Mouse (Mus musculus): ENCODE data around the gene Olfr479. TPM values are rescaled to one million over a fixed set of nuclear protein-coding genes. Genes with fewer than 3 reads are reported as not detected.
"Not testable (repeated sequence)": the region's sequence is repeated elsewhere in the genome, so short reads cannot be mapped to it uniquely, and the experiment has no call there.

The Olfr479 gene
- polyA plus RNA-seq (2012; rRNA removed): not detected in 2 replicates

DNA sequence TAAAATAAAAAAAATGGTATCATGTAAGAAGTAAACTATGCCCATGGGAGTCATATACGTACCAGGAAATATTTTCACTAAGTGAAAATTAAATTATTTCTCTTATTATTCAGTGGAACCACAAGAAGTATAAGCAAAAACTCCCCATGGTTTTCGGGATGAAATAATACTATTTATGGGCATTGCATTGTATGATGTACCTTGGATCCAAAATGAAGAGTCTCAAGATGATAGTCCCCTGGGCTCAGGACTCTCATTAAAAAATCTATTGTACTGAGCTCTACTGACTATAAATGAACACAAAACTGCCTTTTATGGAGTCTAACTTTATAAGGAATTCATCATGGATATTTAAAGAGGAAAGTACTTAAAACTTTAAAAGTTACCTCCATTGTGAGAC, at the start of gene Olfr479:
Olfr479 (plus strand) TSS at position 301 of the 400 bp plus-strand sequence.
- H3K27me3 ChIP-seq (ENCODE audit: control insufficient read depth, insufficient read depth, low read length): no peaks in the 10 kb centered on the region
- no peak within 1 kb of the TSS for H3K27ac ChIP-seq (ENCODE audit: control insufficient read depth, insufficient read depth, low read depth, low read length)
- H3K4me1 ChIP-seq (ENCODE audit: control insufficient read depth, insufficient read depth, low read length): no peaks in the 10 kb centered on the region
- H3K4me3 ChIP-seq (ENCODE audit: control insufficient read depth, low read depth, low read length): no peak within 1 kb of the TSS
- no peaks in the 10 kb centered on the region for H3K36me3 ChIP-seq (ENCODE audit: control insufficient read depth, insufficient read depth, low read length)
- no peak for TF ChIP-seq POLR2A (IDR thresholded peaks at IDR 0.05; ENCODE audit: control insufficient read depth, low read depth, low read length)
- no peak for TF ChIP-seq CTCF (IDR thresholded peaks at IDR 0.05; ENCODE audit: control insufficient read depth, insufficient read depth, insufficient replicate concordance, low read depth, low read length)

DNA sequence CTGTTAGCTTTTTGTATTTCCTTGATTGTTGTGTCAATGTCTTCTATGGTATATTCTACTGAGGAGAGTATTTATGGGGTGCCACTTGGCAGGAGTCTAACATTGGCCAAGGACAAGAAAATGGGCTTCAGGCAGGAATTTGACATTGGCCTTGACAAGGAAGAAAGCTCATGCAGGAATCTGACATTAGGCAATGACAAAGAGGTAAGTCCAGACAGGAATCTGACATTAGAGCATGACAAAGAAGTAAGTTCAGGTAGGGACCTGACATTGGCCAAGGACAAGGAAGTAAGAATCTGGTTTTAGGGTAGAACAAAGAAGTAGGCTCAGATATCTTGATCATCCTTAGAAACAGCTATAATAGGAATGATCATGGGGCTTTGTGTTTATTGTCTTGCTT, 36.2 kb upstream of the Olfr479 start:
- H3K27me3 ChIP-seq (ENCODE audit: control insufficient read depth, insufficient read depth, low read length); H3K4me1 ChIP-seq (ENCODE audit: control insufficient read depth, insufficient read depth, low read length); H3K4me3 ChIP-seq (ENCODE audit: control insufficient read depth, low read depth, low read length); H3K36me3 ChIP-seq (ENCODE audit: control insufficient read depth, insufficient read depth, low read length); H3K27ac ChIP-seq (ENCODE audit: control insufficient read depth, insufficient read depth, low read depth, low read length): not testable (repeated sequence)

DNA sequence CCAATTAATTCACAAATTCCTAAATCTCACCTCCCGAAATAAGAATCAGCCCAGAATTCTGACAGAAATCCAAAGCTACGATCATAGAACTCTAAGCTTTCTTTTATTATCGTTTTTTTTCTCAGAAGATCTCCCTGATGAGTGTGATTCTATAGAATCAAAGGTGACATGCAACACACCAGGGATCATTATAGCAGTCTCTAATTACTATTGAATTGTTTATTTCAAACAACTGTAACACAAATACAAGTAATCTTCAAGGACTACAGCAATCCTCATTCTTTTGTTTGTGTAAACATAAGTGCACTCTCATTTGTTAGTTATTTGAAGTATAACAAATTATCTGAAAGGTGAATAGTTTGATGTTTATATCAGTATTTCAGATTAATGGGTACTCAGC, 16.6 kb upstream of the Olfr479 start, which contains the start of gene Olfr478:
Olfr478 (minus strand) TSS at position 101 of the 400 bp plus-strand sequence.
- no peak within 1 kb of the TSS for H3K4me3 ChIP-seq (ENCODE audit: control insufficient read depth, low read depth, low read length)
- H3K27me3 ChIP-seq (ENCODE audit: control insufficient read depth, insufficient read depth, low read length): no peaks in the 10 kb centered on the region
- H3K4me1 ChIP-seq (ENCODE audit: control insufficient read depth, insufficient read depth, low read length): no peaks in the 10 kb centered on the region
- TF ChIP-seq CTCF (IDR thresholded peaks at IDR 0.05; ENCODE audit: control insufficient read depth, insufficient read depth, insufficient replicate concordance, low read depth, low read length) (no peak), POLR2A (IDR thresholded peaks at IDR 0.05; ENCODE audit: control insufficient read depth, low read depth, low read length) (no peak)
- H3K36me3 ChIP-seq (ENCODE audit: control insufficient read depth, insufficient read depth, low read length): no peaks in the 10 kb centered on the region
- no peak within 1 kb of the TSS for H3K27ac ChIP-seq (ENCODE audit: control insufficient read depth, insufficient read depth, low read depth, low read length)

DNA sequence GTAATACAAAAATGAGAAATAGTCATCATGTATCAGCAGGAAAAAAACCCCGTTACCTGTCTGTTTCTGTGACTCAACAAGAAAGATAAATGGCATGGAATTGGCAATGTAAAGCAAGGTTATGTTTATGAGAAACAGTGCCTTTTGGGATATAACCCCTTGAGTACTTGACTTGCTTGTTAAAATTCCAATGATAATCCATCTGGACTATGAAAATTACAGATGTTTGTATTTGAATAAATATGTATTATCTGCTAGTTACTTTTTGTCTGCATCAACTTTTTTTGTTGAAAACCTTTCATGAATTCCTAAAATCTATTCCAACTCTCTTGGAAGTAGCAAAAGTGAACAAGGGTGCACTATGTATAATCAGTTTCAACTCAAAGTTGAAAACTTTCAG, 16.8 kb downstream of the Olfr479 start, which contains the start of gene Olfr480:
Olfr480 (minus strand) TSS at position 101 of the 400 bp plus-strand sequence.
- H3K4me1 ChIP-seq (ENCODE audit: control insufficient read depth, insufficient read depth, low read length): no peaks in the 10 kb centered on the region
- H3K4me3 ChIP-seq (ENCODE audit: control insufficient read depth, low read depth, low read length): no peak within 1 kb of the TSS
- H3K27me3 ChIP-seq (ENCODE audit: control insufficient read depth, insufficient read depth, low read length): no peaks in the 10 kb centered on the region
- H3K27ac ChIP-seq (ENCODE audit: control insufficient read depth, insufficient read depth, low read depth, low read length): no peak within 1 kb of the TSS
- TF ChIP-seq CTCF (IDR thresholded peaks at IDR 0.05; ENCODE audit: control insufficient read depth, insufficient read depth, insufficient replicate concordance, low read depth, low read length) (no peak), POLR2A (IDR thresholded peaks at IDR 0.05; ENCODE audit: control insufficient read depth, low read depth, low read length) (no peak)
- H3K36me3 ChIP-seq (ENCODE audit: control insufficient read depth, insufficient read depth, low read length): no peaks in the 10 kb centered on the region

DNA sequence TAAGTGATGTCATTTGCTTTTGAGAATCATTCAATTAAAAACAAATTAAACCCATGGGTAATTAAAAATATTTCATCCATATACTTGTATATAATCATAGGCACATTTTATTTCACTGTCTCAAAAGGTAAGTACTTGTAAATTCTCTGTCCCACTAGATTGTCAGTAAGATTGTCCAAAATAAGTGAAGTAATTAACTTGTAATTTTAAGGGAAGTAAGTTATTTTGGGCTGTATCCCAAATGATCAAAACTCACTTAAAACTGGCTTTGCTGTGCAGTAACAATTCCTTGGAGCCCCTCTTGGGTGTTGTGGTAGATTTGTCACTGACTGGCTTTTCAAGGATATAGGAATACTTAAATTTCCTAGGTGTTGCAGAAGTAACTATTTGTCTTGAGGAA, 29.1 kb downstream of the Olfr479 start, which contains the start of gene Olfr481:
Olfr481 (plus strand) TSS at position 301 of the 400 bp plus-strand sequence.
- no peak for TF ChIP-seq CTCF (IDR thresholded peaks at IDR 0.05; ENCODE audit: control insufficient read depth, insufficient read depth, insufficient replicate concordance, low read depth, low read length)
- no peak for TF ChIP-seq POLR2A (IDR thresholded peaks at IDR 0.05; ENCODE audit: control insufficient read depth, low read depth, low read length)
- Histone ChIP-seq H3K27me3 (ENCODE audit: control insufficient read depth, insufficient read depth, low read length) (no peaks in the 10 kb centered on the region), H3K36me3 (ENCODE audit: control insufficient read depth, insufficient read depth, low read length) (no peaks in the 10 kb centered on the region), H3K4me1 (ENCODE audit: control insufficient read depth, insufficient read depth, low read length) (no peaks in the 10 kb centered on the region), H3K4me3 (ENCODE audit: control insufficient read depth, low read depth, low read length) (no peak within 1 kb of the TSS), H3K27ac (ENCODE audit: control insufficient read depth, insufficient read depth, low read depth, low read length) (no peak within 1 kb of the TSS)

DNA sequence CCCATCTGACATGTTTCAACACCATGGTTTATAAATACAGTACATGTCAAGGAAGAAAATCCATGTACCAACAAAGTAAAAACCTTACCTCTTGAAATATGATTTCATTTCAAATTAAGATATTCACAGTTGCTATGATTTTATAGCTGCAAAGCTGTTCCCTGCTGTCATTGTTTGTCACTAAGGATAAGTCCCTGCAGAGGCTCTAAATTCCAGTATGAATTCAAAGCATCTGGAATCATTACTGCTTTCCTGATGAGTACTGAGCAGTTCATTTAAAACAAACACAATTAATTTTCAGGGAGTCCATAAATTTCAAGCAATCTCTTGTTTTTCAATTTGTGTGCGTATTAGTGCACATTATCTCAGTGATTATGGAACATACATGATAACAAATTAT, 47.0 kb downstream of the Olfr479 start, which contains the start of gene Olfr482:
Olfr482 (minus strand) TSS at position 101 of the 400 bp plus-strand sequence.
- TF ChIP-seq CTCF (IDR thresholded peaks at IDR 0.05; ENCODE audit: control insufficient read depth, insufficient read depth, insufficient replicate concordance, low read depth, low read length): no peak
- no peak for TF ChIP-seq POLR2A (IDR thresholded peaks at IDR 0.05; ENCODE audit: control insufficient read depth, low read depth, low read length)
- no peak within 1 kb of the TSS for H3K27ac ChIP-seq (ENCODE audit: control insufficient read depth, insufficient read depth, low read depth, low read length)
- no peak within 1 kb of the TSS for H3K4me3 ChIP-seq (ENCODE audit: control insufficient read depth, low read depth, low read length)
- H3K4me1 ChIP-seq (ENCODE audit: control insufficient read depth, insufficient read depth, low read length): no peaks in the 10 kb centered on the region
- H3K27me3 ChIP-seq (ENCODE audit: control insufficient read depth, insufficient read depth, low read length): no peaks in the 10 kb centered on the region
- H3K36me3 ChIP-seq (ENCODE audit: control insufficient read depth, insufficient read depth, low read length): no peaks in the 10 kb centered on the region

DNA sequence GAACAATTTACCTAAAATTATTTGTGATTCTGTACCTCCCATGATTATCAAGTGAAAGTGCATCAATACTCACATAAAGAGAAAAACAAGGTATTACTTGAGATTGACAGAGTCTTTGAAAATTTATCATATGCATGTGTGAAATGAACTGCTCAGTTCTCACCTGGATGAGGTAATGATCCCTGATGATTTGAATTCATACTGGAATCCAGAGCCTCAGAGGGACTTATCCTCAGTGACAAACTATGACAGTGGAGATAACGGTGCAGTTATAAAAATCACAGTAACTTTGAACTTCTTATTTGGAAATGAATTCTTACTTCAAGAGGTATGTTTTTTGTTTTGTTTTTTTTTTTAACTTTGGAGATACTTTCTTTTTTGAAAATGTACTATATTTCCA, 50.1 kb downstream of the Olfr479 start, which contains the start of gene Olfr483:
Olfr483 (plus strand) TSS at position 301 of the 400 bp plus-strand sequence.
- Histone ChIP-seq H3K4me3 (ENCODE audit: control insufficient read depth, low read depth, low read length) (no peak within 1 kb of the TSS), H3K27me3 (ENCODE audit: control insufficient read depth, insufficient read depth, low read length) (no peaks in the 10 kb centered on the region), H3K4me1 (ENCODE audit: control insufficient read depth, insufficient read depth, low read length) (no peaks in the 10 kb centered on the region), H3K36me3 (ENCODE audit: control insufficient read depth, insufficient read depth, low read length) (no peaks in the 10 kb centered on the region), H3K27ac (ENCODE audit: control insufficient read depth, insufficient read depth, low read depth, low read length) (no peak within 1 kb of the TSS)
- TF ChIP-seq POLR2A (IDR thresholded peaks at IDR 0.05; ENCODE audit: control insufficient read depth, low read depth, low read length): no peak

Other genes starting within 250 kb of the Olfr479 start
- gene Ovch2, start 249.5 kb upstream of the Olfr479 start, polyA plus RNA-seq (2012; rRNA removed): not detected in 2 replicates
- not detected in 2 replicates for gene Olfr467, start 238.4 kb upstream of the Olfr479 start, polyA plus RNA-seq (2012; rRNA removed)
- gene Olfr469, start 225.2 kb upstream of the Olfr479 start, polyA plus RNA-seq (2012; rRNA removed): not detected in 2 replicates
- gene Olfr470, start 203.2 kb upstream of the Olfr479 start, polyA plus RNA-seq (2012; rRNA removed): not detected in 2 replicates
- 0.01 TPM in 1 of 2 replicates, not detected in the other for gene Olfr472, start 152.8 kb upstream of the Olfr479 start, polyA plus RNA-seq (2012; rRNA removed)
- gene Olfr473, start 120.2 kb upstream of the Olfr479 start, polyA plus RNA-seq (2012; rRNA removed): not detected in 2 replicates
- not detected in 2 replicates for gene Olfr474, start 96.0 kb upstream of the Olfr479 start, polyA plus RNA-seq (2012; rRNA removed)
- gene Olfr476, start 85.9 kb upstream of the Olfr479 start, polyA plus RNA-seq (2012; rRNA removed): not detected in 2 replicates
- gene Olfr477, start 64.0 kb upstream of the Olfr479 start, polyA plus RNA-seq (2012; rRNA removed): not detected in 2 replicates
- gene Olfr478, start 16.7 kb upstream of the Olfr479 start, polyA plus RNA-seq (2012; rRNA removed): not detected in 2 replicates
- not detected in 2 replicates for gene Olfr480, start 16.7 kb downstream of the Olfr479 start, polyA plus RNA-seq (2012; rRNA removed)
- not detected in 2 replicates for gene Olfr481, start 29.2 kb downstream of the Olfr479 start, polyA plus RNA-seq (2012; rRNA removed)
- not detected in 2 replicates for gene Olfr482, start 46.9 kb downstream of the Olfr479 start, polyA plus RNA-seq (2012; rRNA removed)
- not detected in 2 replicates for gene Olfr483, start 50.2 kb downstream of the Olfr479 start, polyA plus RNA-seq (2012; rRNA removed)
- not detected in 2 replicates for gene Olfr484, start 76.8 kb downstream of the Olfr479 start, polyA plus RNA-seq (2012; rRNA removed)
- not detected in 2 replicates for gene Olfr485, start 109.2 kb downstream of the Olfr479 start, polyA plus RNA-seq (2012; rRNA removed)
- gene Olfr486, start 122.0 kb downstream of the Olfr479 start, polyA plus RNA-seq (2012; rRNA removed): not detected in 2 replicates
- gene Olfr487, start 163.9 kb downstream of the Olfr479 start, polyA plus RNA-seq (2012; rRNA removed): not detected in 2 replicates
- gene Olfr488, start 207.7 kb downstream of the Olfr479 start, polyA plus RNA-seq (2012; rRNA removed): not detected in 2 replicates
- not detected in 2 replicates for gene Olfr490, start 238.2 kb downstream of the Olfr479 start, polyA plus RNA-seq (2012; rRNA removed)

Measured in testis, adult 2 months (tissue).